Mouse (Mus musculus) lung, postnatal 36 days (tissue): Measurements from ENCODE around the gene Ppan.

Experiments
- DNase-seq: peaks from one replicate; pipeline ENCODE4 v3.0.0; 2022; ENCODE audit warnings: mixed read lengths

The Ppan gene

GRCm38 (mm10) chr9:20887704-20888385 lies at the start of gene Ppan:
Ppan (plus strand) TSS chr9:20888175.
- peak; percentile 98 for DNase-seq

DNA sequence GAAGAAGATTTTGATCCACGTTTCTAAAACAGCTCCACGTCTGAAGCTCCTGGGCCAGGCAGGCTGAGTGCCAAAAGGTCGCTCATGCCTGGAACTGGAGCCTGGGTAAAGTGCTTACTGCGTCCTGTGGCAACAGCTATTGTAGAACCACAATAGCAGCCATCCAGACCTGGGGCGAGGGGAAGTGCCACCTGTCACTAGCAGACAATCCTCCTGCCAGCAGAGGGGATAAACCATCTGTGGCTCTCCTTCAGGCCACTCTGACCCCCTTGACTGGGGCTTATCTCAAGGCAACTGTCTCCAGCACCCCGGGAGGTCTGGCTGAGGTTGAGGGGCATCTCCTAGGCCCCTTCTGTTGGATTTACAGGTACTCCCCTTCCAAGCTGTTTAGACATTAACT lies 49.0 kb upstream of the Ppan start:
- DNase-seq: no peak

DNA sequence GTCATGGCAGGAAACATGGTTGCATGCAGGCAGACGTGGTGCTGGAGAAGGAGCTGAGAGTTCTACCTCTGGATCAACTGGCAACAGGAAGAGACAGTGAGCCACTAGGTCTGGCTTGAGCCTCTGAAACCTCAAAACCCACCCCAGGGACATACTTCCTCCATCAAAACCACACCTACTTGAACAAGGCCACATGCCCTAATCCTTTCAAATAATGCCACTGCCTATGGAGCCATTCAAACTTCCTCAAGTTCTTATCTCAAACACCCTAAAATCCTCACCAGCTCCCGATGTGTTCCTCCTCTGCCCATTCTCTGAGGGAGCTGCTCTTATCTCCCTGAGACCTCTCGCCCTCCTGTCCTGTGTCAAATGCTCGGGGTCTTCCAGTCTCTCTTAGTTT lies 45.8 kb upstream of the Ppan start:
- no peak for DNase-seq

- DNase-seq: peak; percentile 21
These were observed 45.3 kb upstream of the Ppan start for GRCm38 (mm10) chr9:20842670-20843069.

DNA sequence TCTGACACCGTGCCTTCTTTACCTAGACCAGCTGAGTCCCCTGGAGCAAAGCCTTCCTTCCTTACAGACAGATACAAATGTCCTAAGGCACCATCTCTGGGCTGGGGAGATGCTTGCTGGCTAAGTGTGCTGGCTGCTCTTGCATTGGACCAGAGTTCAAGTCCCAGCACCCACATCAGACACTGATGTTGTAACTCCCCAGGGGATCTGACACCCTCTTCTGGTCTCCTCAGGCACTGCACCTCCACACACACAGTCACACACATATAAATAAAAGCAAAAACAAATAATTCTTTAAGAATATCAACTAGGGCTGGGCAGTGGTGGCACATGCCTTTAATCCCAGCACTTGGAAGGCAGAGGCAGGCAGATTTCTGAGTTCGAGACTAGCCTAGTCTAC lies 37.8 kb upstream of the Ppan start:
- no peak for DNase-seq

DNA sequence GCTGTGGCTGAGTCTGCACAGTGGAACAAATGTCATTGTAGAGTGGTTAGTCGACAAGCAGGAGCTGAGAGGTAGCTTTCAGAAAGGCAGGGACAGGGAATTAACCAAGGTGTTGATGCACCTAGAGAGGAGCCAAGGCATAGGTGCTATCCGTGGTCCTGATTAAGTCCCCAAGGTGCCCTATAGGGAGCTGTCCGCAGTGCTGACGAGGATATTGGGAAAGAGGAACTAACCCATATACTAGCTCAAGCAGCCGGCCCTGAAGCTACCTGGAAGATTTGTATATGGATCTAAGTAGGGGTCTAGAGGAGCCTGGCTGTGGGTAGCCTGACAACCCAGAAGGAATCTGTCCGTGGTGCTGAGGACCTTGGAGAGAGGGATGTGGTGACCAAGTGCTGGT lies 30.8 kb upstream of the Ppan start:
- DNase-seq: peak; percentile 72

GRCm38 (mm10) chr9:20859926-20860325 lies 28.0 kb upstream of the Ppan start:
- DNase-seq: no peak

- DNase-seq: peak; percentile 39
These were observed 26.2 kb upstream of the Ppan start for GRCm38 (mm10) chr9:20861821-20862220.

- no peak for DNase-seq
These were observed 25.8 kb upstream of the Ppan start for GRCm38 (mm10) chr9:20862225-20862624.

DNA sequence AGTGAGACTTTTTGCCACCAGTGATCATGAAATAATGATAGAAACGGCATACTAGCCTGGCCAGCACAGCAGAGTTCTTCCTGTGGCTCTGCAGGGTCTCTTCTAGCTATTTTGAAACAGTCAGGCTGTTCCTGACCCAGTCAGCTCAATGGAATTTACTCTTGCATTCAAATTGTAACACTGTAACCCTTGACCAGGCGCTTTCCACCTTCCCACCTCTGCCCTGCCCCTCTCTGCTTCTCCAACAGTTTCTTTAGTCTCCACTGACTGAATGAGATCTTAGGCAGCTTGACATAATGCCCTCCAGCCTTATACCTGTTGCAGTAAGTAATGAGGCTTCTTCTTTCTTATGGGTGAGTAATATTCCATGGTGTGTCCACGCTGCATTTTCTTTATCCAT lies 21.1 kb upstream of the Ppan start:
- no peak for DNase-seq

DNA sequence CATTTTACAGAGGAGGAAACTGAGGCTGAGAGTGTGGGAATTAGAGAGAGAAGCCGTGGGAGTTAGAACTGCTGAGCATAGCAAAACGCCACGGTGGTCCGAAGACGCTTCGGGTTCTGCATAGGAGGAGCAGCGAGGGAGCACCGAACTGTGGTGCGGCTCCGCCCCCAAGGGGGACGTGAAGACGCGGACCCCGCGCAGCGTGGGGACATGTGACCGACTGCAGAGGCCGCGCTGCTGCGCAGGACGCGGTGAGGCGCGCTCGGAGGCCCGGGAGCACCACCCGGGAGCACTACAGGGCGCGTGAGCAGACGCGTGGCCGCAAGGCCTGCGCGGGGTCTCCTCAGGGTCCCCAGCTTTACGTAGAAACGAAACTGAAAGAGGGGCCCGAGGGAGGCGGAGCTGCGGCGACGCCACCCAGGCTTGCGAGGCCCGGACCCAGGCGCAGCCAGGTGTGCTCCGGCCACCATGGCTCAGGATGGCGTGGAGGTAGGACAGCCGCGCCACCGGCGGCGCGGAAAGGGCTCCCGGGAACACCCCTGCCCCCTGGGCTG lies 19.4 kb upstream of the Ppan start, which contains the start of gene A230050P20Rik:
Gene A230050P20Rik, plus strand, starts transcription at position 195 of the 554 bp plus-strand sequence.
- peak; percentile 66 for DNase-seq

GRCm38 (mm10) chr9:20869246-20869645 lies 18.7 kb upstream of the Ppan start:
- peak; percentile 34 for DNase-seq

DNA sequence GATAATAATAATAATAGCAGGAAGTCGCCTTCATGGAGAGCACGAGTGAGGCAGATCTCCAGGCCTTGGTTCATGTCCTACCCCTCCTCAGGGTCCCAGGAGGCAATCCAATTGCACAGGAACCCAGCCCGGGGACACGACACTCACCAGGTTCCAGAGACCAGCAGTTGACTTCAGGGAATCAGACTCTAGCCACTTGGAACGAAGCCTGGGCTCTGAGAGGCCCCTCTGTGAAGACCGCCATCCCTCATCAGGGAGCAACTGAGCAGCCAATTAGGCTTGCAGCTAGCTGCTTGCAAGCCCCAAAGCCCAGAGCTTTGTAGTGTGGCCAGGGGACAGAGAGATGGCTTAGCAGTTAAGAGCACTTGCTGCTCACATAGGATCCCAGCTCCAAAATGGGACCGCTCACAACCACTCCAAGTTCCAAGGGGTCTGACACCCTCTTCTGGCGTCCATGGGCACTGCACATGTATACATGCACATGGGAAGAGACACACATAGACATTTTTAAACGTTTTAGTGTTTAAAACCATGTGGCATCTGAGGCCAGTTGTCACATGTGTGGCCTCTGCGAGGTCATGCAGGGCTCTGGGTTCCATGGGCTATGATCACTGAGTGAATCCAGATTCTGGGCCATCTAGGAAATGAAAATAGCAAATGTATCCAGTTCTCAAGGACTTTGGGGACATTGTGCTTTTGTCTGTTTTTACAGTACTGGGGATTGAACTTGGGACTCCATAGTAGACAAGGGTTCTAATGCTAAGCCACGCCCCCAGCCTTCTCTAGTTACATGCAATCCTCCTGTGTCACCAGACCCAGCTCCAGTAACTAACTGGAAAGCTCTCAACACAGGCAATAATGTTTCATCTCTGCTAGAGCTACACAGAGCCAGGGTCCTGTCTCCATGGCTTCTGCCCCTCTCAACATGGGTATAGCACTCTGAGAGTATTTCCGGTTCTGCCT lies 17.5 kb upstream of the Ppan start:
- no peak for DNase-seq

DNA sequence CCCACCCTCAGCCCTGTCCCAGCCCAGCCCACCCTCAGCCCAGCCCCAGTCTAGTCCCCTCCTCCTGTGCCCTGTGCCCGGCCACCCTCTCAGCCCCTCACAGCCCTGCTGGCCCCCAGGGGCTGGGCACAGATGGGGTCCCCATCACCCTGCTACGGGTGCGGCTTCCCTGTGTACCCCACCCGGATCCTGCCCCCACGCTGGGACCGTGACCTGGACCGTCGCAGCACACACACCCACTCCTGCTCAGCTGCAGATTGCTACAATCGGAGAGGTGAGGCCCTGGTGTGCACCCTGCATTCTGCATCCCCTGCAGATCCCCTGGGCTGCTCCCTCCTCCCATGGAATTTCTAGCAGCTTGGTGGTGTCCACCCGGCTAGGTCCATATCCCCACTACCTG lies 15.0 kb upstream of the Ppan start:
- no peak for DNase-seq

- no peak for DNase-seq
These were observed 14.5 kb upstream of the Ppan start for GRCm38 (mm10) chr9:20873521-20873920.

- no peak for DNase-seq
These were observed 12.8 kb upstream of the Ppan start for GRCm38 (mm10) chr9:20875021-20875790.

DNA sequence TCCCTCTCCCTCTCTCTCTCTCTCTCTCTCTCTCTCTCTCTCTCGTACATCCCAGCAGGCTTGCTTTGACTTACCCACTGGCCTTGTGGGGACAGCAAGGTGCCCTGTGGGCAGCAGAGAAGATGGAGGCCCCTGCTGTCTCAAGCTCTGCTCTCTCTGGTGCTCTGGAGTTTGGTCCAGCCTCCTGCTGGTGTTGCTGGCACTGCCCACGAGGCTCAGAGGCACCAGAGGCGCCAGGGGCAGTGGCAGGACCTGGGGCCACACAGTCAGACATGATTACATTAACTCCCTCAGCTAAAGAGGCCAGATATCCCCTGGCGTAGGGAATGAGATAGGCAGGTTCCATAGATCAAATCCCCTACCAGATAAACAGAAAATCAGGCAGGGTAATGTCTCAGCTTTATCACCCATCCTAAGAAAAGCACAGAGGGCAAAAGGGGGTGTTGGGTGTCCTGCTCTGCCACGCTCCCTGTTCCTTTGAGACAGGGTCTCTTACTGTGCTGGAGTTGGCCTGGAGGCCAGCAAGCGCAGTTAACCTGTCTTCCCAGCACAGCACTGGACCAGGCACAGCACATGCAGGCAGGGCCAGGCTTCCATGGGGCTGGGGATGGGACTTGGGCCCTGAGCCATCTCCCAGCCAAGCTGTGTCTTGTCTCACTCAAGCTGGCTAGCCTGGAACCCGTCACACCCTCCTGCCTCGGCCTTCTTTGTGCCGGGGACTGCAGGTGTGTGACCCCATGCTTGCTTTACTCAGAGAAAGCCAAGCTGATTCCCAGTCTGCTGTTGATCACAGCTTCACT lies 11.5 kb upstream of the Ppan start:
- no peak for DNase-seq

- no peak for DNase-seq
These were observed 10.6 kb upstream of the Ppan start for GRCm38 (mm10) chr9:20877118-20878040.

- peak; percentile 100 for DNase-seq
These were observed 9.8 kb upstream of the Ppan start for GRCm38 (mm10) chr9:20878041-20878709.

DNA sequence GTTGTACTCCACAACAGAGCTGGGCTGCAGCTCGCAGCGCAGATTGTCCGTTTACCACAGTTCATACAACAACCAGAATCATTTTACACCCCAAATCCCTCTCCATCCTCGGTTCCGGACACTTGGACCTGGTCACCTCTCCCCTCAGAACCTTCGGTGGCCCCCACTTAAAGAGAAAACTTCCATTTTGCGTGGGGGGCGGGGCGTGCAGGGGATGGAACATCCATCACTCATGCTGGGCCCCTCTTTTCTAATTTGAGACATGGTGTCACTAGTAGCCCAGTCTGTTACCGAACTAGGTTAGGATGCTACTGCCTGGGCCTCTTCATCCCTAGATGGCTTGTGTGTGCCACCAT lies 9.3 kb upstream of the Ppan start:
- no peak for DNase-seq
